Mouse (Mus musculus): Measurements from ENCODE around the gene Zfyve28.

GRCm38 (mm10) chr5:34252967-34253519, 35.2 kb downstream of the Zfyve28 start:
- TF ChIP-seq CTCF (conservative IDR thresholded peaks at IDR 0.05; ENCODE audit: insufficient read depth, insufficient read length, low read depth, low read length) (no peak), POLR2A (IDR thresholded peaks at IDR 0.05; ENCODE audit: low read depth, low read length) (no peak)
